Mouse (Mus musculus) mouse embryonic stem cell (cell line): ENCODE results near the gene Kctd18.

Experiments used
- in situ Hi-C, 2 experiments: fragments of 300-500 bp; cut with MboI; formaldehyde crosslinking; loops; 1 replicate in 1 of 2; 3 replicates in 1 of 2; pipeline ENCODE4 v1.14.3; 2019 to 2020; ENCODE audit warnings: low sequenced_read_pairs in 2 of 2, low pct_unique_long_range_greater_than_20kb in 1 of 2, mixed read lengths in 1 of 2; ENCODE audit not compliant: unreplicated experiment in 1 of 2

Gene Kctd18

DNA sequence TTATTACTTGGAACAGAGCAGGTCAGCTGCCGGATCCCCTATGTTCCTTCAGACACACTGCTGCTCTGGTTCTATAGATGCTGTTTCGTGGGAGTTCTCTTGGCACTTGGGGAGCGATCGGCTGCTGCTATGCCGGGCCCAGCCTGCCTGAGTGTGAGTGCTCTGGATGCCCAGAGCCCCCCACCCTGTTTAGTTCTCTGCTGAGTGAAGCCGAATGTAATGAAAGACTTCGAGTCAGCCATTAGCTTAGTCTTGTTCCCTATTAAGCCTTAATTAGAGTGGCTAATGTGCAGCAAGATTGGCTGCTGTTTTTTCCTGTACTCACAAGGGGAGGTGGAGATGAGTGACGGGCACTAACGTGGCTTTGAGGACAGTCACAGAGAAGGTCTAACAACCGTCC, 78.1 kb downstream of the Kctd18 start:
- in situ Hi-C loops: no loop called here

DNA sequence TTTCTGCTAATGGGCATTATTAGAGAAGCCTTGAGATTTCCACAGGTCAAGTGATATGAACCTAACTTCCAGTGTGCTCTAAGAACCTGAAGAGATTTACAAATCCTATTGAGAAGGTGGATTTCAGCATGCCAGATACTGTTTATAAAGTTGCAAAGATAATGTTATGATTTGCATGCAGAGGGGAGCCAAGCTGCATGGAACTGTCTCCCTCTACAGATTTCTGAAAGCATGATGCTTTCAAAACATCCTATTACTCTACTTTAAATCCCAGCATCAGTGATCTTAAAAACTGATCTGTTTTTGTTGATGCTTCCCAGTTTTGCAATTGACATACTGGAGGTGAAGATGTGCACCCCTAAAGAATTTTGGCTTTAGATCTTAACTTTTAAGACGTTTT, 84.5 kb downstream of the Kctd18 start:
- in situ Hi-C loops: no loop called here

DNA sequence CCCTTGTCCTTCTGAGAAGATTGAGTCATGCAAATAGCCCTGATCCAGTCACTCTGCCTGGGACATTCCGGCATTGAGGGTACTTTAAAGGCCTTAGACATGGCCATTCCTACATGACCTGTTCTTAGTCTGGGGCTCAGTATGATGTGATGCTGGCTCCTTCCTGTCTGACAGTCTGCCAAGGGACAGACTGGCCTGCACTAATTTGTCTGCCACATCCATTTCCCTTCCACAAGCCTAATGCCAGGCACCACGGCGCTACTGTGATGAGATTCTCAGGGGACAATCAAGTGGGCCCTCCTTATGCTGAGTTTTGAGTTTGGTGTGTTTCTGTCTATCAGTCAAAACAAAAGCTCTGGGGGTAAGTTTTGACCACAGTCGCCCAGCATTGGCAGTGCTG, 100.2 kb downstream of the Kctd18 start:
- in situ Hi-C loops: no loop called here

DNA sequence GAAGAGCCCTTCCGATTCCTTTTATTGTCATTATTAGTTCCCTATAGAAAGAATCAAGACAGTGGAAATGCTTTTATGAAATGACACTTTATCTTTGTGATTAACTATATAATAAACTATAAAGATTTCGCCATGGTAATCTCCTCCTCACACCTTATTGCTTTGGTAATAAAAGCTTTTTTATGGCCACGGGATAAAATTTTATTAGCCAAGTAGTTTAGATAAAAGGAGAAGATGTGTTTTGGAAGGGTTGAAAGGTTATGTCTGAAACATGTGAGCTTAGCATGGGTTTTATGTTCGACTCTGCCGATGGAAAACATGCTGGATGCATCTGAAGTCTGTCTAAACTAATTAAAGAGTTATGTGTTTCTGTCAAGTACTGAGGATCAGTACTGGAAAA, 101.4 kb downstream of the Kctd18 start:
- in situ Hi-C loops: no loop called here

DNA sequence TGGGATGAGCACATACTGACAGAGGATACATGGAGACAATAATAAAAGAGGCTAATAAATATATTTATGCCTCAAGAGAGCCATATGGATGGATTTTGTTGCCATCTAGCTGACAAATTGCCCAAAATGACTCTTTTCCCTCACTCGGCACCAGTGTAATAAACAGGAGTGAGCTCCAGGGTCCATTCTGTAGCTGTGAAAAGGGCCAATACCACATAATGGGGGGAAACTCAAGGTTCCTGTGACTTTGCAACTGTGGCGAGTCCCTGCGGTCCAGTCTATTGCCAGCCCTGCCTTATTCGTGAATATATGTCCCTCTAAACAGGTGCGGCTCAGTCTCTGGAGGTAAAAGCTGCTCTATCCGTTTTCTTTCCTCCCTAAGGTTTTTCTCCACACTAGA, 107.2 kb downstream of the Kctd18 start:
- in situ Hi-C loops: no loop called here

DNA sequence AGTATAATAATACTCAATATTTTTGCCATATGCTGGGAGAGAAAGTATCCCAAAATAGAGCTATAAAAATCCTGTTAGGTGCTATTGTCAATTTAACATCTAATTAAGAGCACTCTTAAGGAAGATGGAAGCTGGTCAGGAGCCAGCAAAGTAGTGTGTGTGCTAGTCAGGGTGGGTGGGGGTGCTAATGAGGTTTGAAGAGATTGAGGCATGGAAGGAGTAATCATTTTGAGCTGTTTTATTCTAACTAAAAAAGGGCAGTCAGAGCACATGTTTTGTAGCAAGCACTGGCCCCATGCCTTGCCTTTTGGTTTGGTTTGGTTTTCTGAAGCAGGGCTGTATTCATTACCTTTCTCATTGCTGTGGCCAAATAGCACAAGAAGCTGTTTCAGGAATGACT, 112.4 kb downstream of the Kctd18 start:
- in situ Hi-C loops: no loop called here

DNA sequence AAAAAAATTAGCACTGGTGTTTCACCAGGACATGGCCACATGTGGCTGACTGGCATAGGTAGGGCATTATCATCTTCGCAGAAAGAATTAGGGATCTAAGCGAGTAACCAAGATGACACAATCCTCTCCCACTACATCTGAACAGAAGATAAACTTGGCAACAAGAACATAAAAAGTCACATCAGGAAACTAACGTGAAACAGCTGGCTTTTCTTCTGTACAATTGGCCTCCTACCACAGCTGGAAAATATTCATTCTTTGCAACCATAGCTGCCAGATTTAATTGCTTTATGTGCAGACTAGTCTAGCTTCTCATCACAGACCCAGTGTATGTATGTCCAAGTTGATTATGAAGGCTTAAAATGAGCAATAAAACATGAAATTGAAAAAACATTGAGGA, 112.8 kb downstream of the Kctd18 start:
- in situ Hi-C loops: no loop called here
